Mouse (Mus musculus): ENCODE results near the gene Pde7b. TPM values are rescaled to one million over a fixed set of nuclear protein-coding genes. Genes with fewer than 3 reads are reported as not detected.

Pde7b gene
- total RNA-seq, 2 experiments from 2014 or later, result 50.3 to 61.4 TPM

DNA sequence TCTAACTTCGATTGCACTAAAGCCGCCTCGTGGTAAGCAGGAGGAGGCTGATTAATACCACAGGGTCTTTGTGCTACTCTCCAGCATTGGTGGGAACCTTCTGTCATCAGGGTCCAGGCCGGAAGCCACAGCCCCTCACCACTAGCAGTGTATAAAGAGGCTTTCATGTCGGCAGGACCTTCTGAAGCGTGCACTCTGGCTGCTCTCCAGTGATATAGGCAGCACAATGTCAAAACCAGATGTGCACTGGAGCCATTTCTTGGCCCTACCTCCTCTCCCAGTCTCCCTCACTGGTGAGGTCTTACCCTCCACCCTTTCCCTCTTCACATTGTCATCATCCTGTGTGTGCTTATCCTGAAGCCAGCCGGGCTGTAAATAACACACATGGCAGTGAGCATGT, 24.2 kb downstream of the Pde7b start:
- DNase-seq (ENCODE audit: extremely low spot score in 1 of 2, low spot score in 2 of 2), result no peak
- no peak overlapping the region for H3K4me3 ChIP-seq
- TF ChIP-seq CTCF (IDR thresholded peaks at IDR 0.05), result no peak
- intact Hi-C loops (cut with DNase I), result no loop called here
- no peak overlapping the region for H3K27ac ChIP-seq

DNA sequence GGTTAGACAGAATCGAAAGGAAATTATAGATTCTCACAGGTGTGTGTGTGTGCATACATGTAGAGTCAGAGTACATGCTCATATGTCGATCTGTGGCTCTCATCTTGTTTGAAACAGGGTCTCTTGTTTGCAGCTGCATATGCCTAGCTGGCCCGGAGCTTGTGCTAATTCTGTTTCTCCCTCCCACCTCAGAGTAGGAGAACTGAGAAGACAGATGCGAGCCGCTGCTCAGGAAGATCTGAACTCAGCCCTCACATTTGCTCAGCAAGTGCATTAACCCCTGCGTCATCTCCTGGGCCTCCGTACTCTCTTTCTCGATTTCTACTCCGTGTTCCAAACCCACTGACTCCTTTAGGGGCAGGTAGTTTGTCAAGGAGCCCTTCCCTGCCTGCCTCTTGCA, 25.0 kb downstream of the Pde7b start:
- no peak overlapping the region for H3K4me3 ChIP-seq
- intact Hi-C loops (cut with DNase I), result no loop called here
- TF ChIP-seq CTCF (IDR thresholded peaks at IDR 0.05), result no peak
- DNase-seq (ENCODE audit: extremely low spot score in 1 of 2, low spot score in 2 of 2), result no peak
- no peak overlapping the region for H3K27ac ChIP-seq

DNA sequence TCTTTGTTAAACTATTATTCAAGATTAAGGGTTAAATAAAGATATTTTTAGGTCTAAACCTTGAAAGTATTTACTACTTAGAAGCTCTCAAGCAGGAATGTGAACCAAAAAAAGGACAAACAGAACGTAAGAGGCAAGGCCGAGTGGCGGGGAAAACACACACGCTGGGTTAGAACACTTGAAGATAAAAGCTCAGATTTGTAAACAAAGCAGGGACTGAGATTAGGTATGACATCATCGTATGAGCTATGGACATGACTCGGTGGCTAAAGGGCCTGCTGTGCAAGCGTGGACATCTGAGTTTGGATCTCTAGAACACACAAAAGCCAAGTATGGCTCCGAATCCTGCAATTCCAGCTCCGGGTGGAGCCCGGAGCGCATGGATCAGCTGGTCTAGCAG, 29.2 kb downstream of the Pde7b start:
- no peak overlapping the region for H3K27ac ChIP-seq
- H3K4me3 ChIP-seq, result no peak overlapping the region
- no peak for TF ChIP-seq CTCF (IDR thresholded peaks at IDR 0.05)
- intact Hi-C loops (cut with DNase I), result no loop called here
- no peak for DNase-seq (ENCODE audit: extremely low spot score in 1 of 2, low spot score in 2 of 2)

DNA sequence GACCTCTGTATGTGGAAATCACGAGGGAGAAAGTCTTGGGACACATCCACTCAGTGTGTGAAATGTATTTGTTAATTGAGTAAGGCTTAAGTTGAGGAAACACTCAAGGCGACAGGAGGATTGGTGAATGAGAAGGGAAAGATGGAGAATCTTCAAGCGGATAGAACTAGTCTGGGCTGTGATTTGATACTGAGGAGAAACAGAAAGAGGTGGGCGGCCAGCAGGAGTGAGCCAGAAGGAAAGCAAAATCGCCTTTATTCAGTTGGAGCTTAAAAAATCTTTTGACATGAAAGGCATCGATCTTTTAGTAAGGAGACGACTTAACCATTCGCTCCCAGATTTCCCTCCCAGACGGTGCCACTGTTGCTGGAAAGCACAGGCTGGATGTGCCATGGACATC, 34.9 kb downstream of the Pde7b start:
- H3K27ac ChIP-seq, result no peak overlapping the region; the same call in 1 of the 2 replicates
- no peak overlapping the region for H3K4me3 ChIP-seq
- intact Hi-C loops (cut with DNase I), result no loop called here
- no peak for TF ChIP-seq CTCF (IDR thresholded peaks at IDR 0.05)
- DNase-seq (ENCODE audit: extremely low spot score in 1 of 2, low spot score in 2 of 2), result no peak

DNA sequence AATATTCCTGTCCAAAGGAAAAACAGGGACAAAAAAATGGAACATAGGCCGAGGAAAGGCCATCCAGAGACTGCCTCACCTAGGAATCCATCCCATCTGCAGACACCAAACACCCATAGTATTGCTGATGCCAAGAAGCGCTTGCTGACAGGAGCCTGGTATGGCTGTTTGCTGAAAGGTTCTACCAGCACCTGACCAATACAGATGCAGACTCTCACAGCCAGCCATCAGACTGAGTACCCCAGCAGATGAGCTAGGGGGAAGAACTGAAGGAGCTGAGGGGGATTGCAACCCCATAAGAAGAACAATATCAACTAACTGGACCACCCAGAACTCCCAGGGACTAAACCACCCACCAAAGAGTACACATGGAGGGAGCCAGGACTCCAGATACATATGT, 40.7 kb downstream of the Pde7b start:
- H3K4me3 ChIP-seq, result no peak overlapping the region
- H3K27ac ChIP-seq, result no peak overlapping the region
- no peak for DNase-seq (ENCODE audit: extremely low spot score in 1 of 2, low spot score in 2 of 2)
- intact Hi-C loops (cut with DNase I), result no loop called here
- no peak for TF ChIP-seq CTCF (IDR thresholded peaks at IDR 0.05)

DNA sequence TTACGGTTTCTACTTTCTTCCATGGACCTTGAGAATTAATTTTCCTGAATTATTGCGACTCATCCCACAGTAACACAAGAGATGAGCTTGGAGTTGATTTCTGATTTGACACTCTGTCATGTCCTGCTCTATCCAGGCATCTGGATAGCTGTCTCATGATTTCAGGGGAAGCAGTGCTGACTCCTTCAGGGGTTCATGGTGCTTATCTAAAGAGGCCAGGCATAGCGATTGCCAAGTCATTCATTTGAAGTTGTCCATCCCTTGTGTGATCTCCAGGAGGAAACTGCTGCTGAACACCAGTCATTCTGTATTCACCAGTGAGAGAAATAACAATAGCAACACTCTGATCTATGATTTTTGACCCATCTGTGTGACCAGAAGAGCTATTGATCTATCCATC, 43.9 kb downstream of the Pde7b start:
- intact Hi-C loops (cut with DNase I), result no loop called here
- no peak overlapping the region for H3K4me3 ChIP-seq

DNA sequence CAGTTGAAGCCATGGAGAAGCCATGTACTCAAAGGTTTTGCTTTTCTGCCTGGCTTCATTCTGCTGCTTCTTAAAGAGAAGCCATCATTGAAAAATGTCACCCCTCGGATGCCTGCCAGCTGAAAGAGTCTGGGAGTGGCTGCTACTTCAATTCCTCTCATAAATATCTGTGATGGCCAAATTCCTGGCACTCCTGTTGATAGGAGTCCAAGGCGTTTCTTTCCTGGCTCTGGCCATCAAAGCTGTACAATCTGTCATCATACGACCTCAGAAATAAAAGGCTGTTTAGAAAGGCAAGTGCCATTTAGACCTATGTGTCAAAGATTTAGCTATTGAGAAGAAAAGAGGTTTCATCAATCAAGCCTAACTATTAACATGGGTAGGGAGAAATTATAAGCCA, 49.6 kb downstream of the Pde7b start:
- DNase-seq (ENCODE audit: extremely low spot score in 1 of 2, low spot score in 2 of 2), result no peak
- Histone ChIP-seq H3K4me3 (no peak overlapping the region), H3K27ac (no peak overlapping the region)
- TF ChIP-seq CTCF (IDR thresholded peaks at IDR 0.05), result no peak
- intact Hi-C loops (cut with DNase I), result no loop called here

More for the DNA sequence above, 43.9 kb downstream of the Pde7b start:
- DNase-seq (ENCODE audit: extremely low spot score in 1 of 2, low spot score in 2 of 2), result no peak
- H3K27ac ChIP-seq, result no peak overlapping the region
- TF ChIP-seq CTCF (IDR thresholded peaks at IDR 0.05), result no peak

DNA sequence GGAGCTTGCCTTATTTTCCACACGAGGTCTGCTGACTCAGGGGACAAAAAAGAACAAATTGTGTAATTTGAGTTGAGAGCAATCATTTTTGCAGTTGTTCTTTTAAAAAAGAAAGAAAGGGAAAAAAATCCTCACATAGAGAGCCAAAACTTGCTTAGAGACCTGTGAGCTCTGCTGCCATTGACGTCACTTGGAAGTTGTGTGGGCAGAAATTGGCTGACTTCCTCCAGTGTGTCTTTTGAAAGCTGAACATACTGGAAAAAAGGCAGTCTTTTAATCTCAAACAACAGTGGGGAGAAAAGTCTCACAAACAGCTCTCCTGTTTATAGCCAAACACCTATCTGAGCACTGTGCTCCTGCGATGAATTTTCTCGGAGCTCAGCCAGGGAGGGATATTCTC, 51.1 kb downstream of the Pde7b start:
- DNase-seq (ENCODE audit: extremely low spot score in 1 of 2, low spot score in 2 of 2), result peak; percentile 77 to 84
- no peak for TF ChIP-seq CTCF (IDR thresholded peaks at IDR 0.05)
- intact Hi-C loops (cut with DNase I), result loop anchor here (1.0 to 5.0 kb wide), 5 partner anchors 15 to 254 kb away; no protein-coding TSS in a partner anchor
- Histone ChIP-seq H3K27ac (peak overlapping the region; percentile 79), H3K4me3 (no peak overlapping the region)

DNA sequence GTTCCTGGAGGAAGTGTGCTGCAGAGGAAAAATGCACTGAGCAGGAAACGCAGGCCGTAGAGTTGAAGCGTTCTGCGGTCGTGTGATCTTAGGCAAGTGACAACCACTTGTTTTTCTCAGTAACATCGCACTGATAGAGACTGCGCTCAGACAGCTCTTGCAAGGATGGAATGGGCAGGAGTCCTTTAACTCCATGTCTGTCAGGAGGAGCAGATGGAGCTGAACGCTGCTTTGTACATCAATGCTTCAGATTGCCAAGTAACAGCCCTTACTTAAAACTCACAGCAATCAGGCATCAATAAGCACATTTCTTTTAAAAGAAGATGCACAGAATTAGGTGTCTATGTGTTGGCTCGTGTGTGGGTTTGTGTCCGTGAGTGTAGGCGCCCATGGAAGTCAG, 52.3 kb downstream of the Pde7b start:
- H3K27ac ChIP-seq, result no peak overlapping the region; the same call in 1 of the 2 replicates
- intact Hi-C loops (cut with DNase I), result loop anchor here (2.0 to 5.0 kb wide), 4 partner anchors 50 to 255 kb away; no protein-coding TSS in a partner anchor
- no peak overlapping the region for H3K4me3 ChIP-seq
- no peak for TF ChIP-seq CTCF (IDR thresholded peaks at IDR 0.05)
- no peak for DNase-seq (ENCODE audit: extremely low spot score in 1 of 2, low spot score in 2 of 2)

DNA sequence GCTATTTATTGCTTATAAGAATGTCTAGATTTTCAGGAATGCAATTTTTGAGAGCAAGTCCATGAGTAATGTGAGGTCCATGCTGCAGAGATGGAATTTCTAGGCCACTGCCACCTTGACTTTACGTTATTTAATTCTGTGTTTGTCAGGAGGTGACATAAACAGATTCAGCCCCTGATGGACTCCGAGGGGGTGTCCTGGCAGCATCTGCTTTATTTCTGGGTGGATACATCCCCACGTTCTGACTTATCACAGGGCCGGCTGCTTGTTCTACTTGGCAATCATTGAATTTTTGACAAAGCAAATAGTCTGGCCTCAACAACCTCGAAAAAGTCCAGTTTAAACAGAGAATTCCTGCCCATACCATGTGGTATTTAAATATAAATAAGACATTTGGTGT, 53.3 kb downstream of the Pde7b start:
- intact Hi-C loops (cut with DNase I), result loop anchor here (2.0 to 5.0 kb wide), 4 partner anchors 51 to 256 kb away; no protein-coding TSS in a partner anchor
- Histone ChIP-seq H3K4me3 (no peak overlapping the region), H3K27ac (no peak overlapping the region)
- TF ChIP-seq CTCF (IDR thresholded peaks at IDR 0.05), result no peak
- DNase-seq (ENCODE audit: extremely low spot score in 1 of 2, low spot score in 2 of 2), result no peak

DNA sequence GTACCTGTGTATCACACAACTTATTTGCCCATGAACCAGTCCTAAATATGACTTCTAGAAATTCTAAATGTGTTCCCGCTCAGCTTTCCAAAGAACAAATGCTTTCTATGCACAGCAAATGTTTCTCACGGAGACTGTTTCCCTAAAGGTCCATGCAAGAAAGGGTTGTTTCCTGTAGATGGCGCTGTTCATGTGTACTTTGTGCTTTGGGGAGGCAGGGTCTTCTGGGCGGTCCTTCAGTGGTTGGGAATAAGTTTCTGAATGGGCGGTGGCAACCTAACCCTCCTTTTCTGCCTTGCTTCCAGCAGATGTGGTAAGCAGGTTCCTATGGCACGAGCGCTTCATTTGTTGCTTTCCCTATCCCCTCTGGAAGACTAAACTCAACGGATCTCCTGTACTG, 54.3 kb downstream of the Pde7b start:
- no peak for DNase-seq (ENCODE audit: extremely low spot score in 1 of 2, low spot score in 2 of 2)
- TF ChIP-seq CTCF (IDR thresholded peaks at IDR 0.05), result no peak; the same call in 1 of the 2 replicates
- Histone ChIP-seq H3K4me3 (no peak overlapping the region), H3K27ac (no peak overlapping the region)
- intact Hi-C loops (cut with DNase I), result loop anchor here (5.0 kb wide), 2 partner anchors 127 to 257 kb away; no protein-coding TSS in a partner anchor

DNA sequence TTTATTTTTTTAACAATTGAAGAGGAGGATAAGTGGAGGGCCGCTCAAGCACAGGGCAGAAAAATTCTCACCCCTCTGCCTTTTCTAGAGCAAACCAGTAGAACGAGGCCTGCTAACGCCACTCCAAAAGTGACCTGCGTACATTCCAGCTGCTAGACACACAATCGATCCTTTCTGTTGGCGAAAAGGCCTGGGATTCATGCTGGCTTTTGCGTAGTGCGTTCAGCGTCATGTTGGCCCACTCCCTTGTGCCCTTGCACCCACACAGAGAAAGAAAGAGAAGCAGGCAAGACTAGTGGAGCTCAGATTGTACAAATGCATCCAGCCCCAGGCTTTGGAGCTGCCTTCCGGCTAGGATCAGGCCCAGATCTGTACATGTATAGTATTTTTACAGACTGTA, 55.4 kb downstream of the Pde7b start:
- DNase-seq (ENCODE audit: extremely low spot score in 1 of 2, low spot score in 2 of 2), result no peak
- intact Hi-C loops (cut with DNase I), result no loop called here
- Histone ChIP-seq H3K4me3 (no peak overlapping the region), H3K27ac (peak overlapping the region; percentile 30; the same call in 1 of the 2 replicates)
- no peak for TF ChIP-seq CTCF (IDR thresholded peaks at IDR 0.05)

DNA sequence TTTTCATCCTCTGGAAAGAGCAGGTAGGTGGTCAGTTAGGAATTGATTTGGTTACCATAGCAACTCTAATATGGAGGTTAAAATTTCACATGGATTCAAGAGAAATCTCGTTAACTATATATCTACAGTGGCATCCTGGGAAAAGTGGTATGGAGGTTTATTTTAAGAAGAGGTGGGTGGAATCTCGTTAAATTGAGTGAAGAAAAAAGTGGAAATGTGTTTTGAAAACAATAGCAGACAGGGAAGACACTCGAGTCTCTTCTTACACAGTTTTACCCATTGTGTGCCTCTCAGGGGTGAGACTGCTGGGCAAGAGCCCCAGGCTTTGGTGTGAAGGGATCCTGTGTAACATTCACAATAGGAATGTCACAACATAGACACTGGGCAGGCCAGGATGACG, 56.3 kb downstream of the Pde7b start:
- TF ChIP-seq CTCF (IDR thresholded peaks at IDR 0.05), result no peak
- intact Hi-C loops (cut with DNase I), result no loop called here
- H3K4me3 ChIP-seq, result no peak overlapping the region
- no peak overlapping the region for H3K27ac ChIP-seq
- no peak for DNase-seq (ENCODE audit: extremely low spot score in 1 of 2, low spot score in 2 of 2)

All from left cerebral cortex, adult 2 months (tissue).